Mouse (Mus musculus): ENCODE data around the gene Hsd17b1. TPM values are rescaled to one million over a fixed set of nuclear protein-coding genes. Genes with fewer than 3 reads are reported as not detected.
A peak's percentile ranks its signal among the peaks of the same experiment; 100 is the strongest.

The Hsd17b1 gene
- polyA plus RNA-seq, 2 experiments: 0.23 TPM; not detected in 1

DNA sequence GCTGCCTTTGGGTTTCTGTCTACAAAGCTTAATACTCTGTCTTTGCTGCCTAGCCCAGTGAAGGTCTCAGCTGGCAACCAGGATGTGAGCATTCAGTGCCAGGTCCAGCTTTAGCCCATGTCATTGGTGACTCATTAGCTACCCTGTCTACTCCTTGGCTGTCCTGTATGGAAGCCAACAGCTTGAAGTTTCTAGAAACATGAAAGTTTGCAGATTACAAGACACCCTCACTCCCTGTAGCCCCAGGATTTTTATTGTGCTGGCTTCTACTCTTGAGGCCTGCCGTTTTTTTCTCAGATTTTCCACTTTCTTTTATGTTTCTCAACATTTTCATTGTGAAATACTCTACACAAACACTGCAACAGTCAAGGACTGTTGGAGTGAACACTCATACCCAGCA is 11.7 kb downstream of the Hsd17b1 start:
- H3K9me3 ChIP-seq (ENCODE audit: control insufficient read depth, low read length): no peaks in the 10 kb centered on the region
- 91% methylated on average over 1 of the region's 1 CpGs for whole genome bisulfite sequencing
- H3K27ac ChIP-seq (replicated peaks; ENCODE audit: low read depth, low read length): no peak overlapping the region
- peaks cover 23% of the 10 kb centered on the region for H3K4me1 ChIP-seq (ENCODE audit: control insufficient read depth, insufficient read depth, low read length)
- no peak for TF ChIP-seq POLR2A (IDR thresholded peaks at IDR 0.05; ENCODE audit: borderline replicate concordance, extremely low read depth, insufficient read depth, insufficient read length)
- ATAC-seq (ENCODE audit: low FRiP score, low read depth) (no peak), DNase-seq (ENCODE audit: low spot score) (no peak)
- H3K4me3 ChIP-seq (replicated peaks; ENCODE audit: low read length): no peak overlapping the region
- H3K4me2 ChIP-seq (replicated peaks; ENCODE audit: low read depth, low read length, severe bottlenecking): no peak overlapping the region
- H3K9ac ChIP-seq (ENCODE audit: low read depth, low read length, severe bottlenecking): no peak overlapping the region
- no peaks in the 10 kb centered on the region for H3K27me3 ChIP-seq (ENCODE audit: control insufficient read depth, insufficient read depth, low read length)
- peaks cover 60% of the 10 kb centered on the region for H3K36me3 ChIP-seq (ENCODE audit: control insufficient read depth, insufficient read depth, low read length)

DNA sequence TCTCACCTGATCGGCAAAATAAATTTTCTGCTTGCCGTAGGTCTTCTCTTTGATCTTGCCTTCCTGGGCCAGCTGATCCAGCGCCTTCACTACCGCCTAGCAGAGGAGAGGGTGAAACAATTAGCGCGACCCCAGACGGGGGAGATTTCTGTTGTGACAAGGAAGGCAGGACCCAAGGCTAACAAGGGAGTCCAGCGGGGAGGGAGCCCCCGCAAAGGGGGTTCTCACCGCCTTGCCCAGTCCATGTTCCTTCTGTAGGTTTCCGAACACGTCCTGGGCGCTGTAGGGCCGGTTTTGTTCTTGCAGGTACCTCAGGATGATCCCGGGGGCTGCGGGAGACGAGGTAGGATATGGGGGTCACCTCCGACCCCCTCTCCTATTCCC is 16.7 kb downstream of the Hsd17b1 start:
- Histone ChIP-seq H3K36me3 (ENCODE audit: control insufficient read depth, insufficient read depth, low read length) (peaks cover 72% of the 10 kb centered on the region), H3K9ac (ENCODE audit: low read depth, low read length, severe bottlenecking) (peak overlapping the region; percentile 66), H3K4me2 (replicated peaks; ENCODE audit: low read depth, low read length, severe bottlenecking) (peak overlapping the region; percentile 94), H3K4me1 (ENCODE audit: control insufficient read depth, insufficient read depth, low read length) (peaks cover 6% of the 10 kb centered on the region; the same call in 1 of the 2 replicates), H3K27ac (replicated peaks; ENCODE audit: low read depth, low read length) (no peak overlapping the region), H3K27me3 (ENCODE audit: control insufficient read depth, insufficient read depth, low read length) (no peaks in the 10 kb centered on the region), H3K4me3 (replicated peaks; ENCODE audit: low read length) (peak overlapping the region; percentile 75), H3K9me3 (ENCODE audit: control insufficient read depth, low read length) (no peaks in the 10 kb centered on the region)
- no peak for TF ChIP-seq POLR2A (IDR thresholded peaks at IDR 0.05; ENCODE audit: borderline replicate concordance, extremely low read depth, insufficient read depth, insufficient read length)
- under 1% methylated on average over 15 of the region's 18 CpGs for WGBS
- peak; percentile 23; the same call in 1 of the 2 replicates for ATAC-seq (ENCODE audit: low FRiP score, low read depth)
- no peak for DNase-seq (ENCODE audit: low spot score)

DNA sequence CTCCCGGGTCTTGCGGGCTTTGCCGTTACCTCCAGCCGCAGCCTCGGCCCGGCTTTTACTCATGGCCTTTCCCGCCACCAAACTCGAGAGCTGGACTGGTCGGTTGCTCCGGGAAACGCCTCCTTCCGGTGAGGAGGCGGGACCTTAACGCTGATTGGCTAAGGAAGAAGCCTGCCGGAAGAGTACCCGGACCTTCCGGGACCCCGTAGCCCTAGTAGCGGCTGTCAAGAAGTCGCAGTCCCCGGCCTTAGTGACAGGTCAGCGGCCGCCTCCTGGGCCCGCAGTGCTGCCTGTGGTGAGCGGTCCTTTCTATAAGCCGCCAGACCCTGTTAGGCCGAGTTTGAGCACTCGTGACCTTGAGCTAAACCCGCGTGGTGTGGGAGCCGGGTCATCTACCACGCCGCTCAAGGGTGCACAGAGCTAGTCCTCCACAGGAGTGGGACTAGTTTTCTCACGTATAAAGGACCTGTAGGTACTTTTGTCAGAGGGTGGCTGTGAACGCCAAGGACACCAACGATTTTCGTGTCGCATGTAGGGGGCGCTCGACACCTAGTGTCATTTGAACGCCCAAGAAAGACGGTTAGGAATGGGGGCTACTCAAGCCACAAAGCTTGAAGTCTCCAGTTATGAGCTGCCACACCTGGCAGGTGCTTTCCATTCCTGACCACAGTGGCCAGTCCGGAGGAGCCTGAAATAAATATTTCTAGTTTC is 17.3 kb downstream of the Hsd17b1 start, which contains the start of gene Psmc3ip:
Gene Psmc3ip, minus strand, starts transcription at position 123 of the 711 bp plus-strand sequence.
- no peak within 1 kb of the TSS; the same call in 1 of the 2 replicates for H3K27ac ChIP-seq (replicated peaks; ENCODE audit: low read depth, low read length)
- WGBS: under 1% methylated on average over 43 of the region's 43 CpGs
- ATAC-seq (ENCODE audit: low FRiP score, low read depth) (peak; percentile 97), DNase-seq (ENCODE audit: low spot score) (peak; percentile 97)
- H3K9ac ChIP-seq (ENCODE audit: low read depth, low read length, severe bottlenecking): peak within 1 kb of the TSS; percentile 66
- no peaks in the 10 kb centered on the region for H3K27me3 ChIP-seq (ENCODE audit: control insufficient read depth, insufficient read depth, low read length)
- no peaks in the 10 kb centered on the region for H3K9me3 ChIP-seq (ENCODE audit: control insufficient read depth, low read length)
- TF ChIP-seq POLR2A (IDR thresholded peaks at IDR 0.05; ENCODE audit: borderline replicate concordance, extremely low read depth, insufficient read depth, insufficient read length): peak; percentile 55; the same call in 1 of the 2 replicates
- H3K4me2 ChIP-seq (replicated peaks; ENCODE audit: low read depth, low read length, severe bottlenecking): peak within 1 kb of the TSS; percentile 94
- peaks cover 72% of the 10 kb centered on the region for H3K36me3 ChIP-seq (ENCODE audit: control insufficient read depth, insufficient read depth, low read length)
- H3K4me1 ChIP-seq (ENCODE audit: control insufficient read depth, insufficient read depth, low read length): peaks cover 6% of the 10 kb centered on the region; the same call in 1 of the 2 replicates
- peak within 1 kb of the TSS; percentile 75 for H3K4me3 ChIP-seq (replicated peaks; ENCODE audit: low read length)

DNA sequence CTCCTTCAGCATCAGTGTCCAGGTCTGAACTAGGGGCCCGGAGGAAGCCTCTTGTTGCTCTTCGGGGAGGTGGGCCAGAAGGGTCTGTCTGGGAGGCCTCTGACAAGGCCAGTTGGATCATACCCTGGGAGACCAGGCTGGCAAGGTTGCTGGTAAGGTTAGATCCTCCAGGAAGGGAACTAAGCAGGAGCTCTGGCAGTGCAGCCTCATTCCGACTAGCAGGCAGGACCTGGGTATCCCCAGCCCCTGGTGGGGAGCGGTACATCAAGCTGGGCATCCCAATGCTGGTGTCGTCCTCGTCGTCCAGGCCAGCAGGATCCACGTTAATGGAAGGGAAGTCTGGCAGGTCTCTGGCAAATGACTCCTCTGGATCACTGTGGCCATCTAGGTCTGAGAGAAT is 20.0 kb downstream of the Hsd17b1 start:
- DNase-seq (ENCODE audit: low spot score) (no peak), ATAC-seq (ENCODE audit: low FRiP score, low read depth) (no peak)
- Histone ChIP-seq H3K27ac (replicated peaks; ENCODE audit: low read depth, low read length) (no peak overlapping the region), H3K9ac (ENCODE audit: low read depth, low read length, severe bottlenecking) (no peak overlapping the region), H3K4me2 (replicated peaks; ENCODE audit: low read depth, low read length, severe bottlenecking) (no peak overlapping the region), H3K36me3 (ENCODE audit: control insufficient read depth, insufficient read depth, low read length) (peaks cover 70% of the 10 kb centered on the region), H3K9me3 (ENCODE audit: control insufficient read depth, low read length) (no peaks in the 10 kb centered on the region), H3K4me1 (ENCODE audit: control insufficient read depth, insufficient read depth, low read length) (peaks cover 6% of the 10 kb centered on the region; the same call in 1 of the 2 replicates), H3K27me3 (ENCODE audit: control insufficient read depth, insufficient read depth, low read length) (no peaks in the 10 kb centered on the region), H3K4me3 (replicated peaks; ENCODE audit: low read length) (no peak overlapping the region)
- WGBS: 95% methylated on average over 8 of the region's 8 CpGs
- no peak for TF ChIP-seq POLR2A (IDR thresholded peaks at IDR 0.05; ENCODE audit: borderline replicate concordance, extremely low read depth, insufficient read depth, insufficient read length)

DNA sequence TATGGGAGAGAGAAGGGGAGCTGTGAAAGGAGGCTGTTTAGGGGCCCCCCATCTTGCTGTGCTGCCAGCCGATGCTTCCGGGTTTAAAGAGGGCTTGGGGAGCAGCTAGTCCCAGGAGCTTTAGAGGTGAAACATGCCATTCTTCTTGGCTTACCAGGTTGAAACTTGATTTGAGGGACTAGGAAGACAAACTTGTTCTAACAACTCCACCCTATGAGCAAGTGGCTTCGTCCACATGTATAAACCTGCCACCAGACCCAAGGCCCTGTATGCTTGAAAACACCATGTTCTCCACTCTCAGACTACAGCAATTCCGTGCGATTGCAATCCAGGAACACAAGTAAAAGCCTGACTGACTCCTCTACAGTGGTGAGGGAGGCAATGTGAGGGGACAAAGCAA is 24.8 kb downstream of the Hsd17b1 start:
- H3K9me3 ChIP-seq (ENCODE audit: control insufficient read depth, low read length): no peaks in the 10 kb centered on the region
- 74% methylated on average over 5 of the region's 5 CpGs for WGBS
- no peak for TF ChIP-seq POLR2A (IDR thresholded peaks at IDR 0.05; ENCODE audit: borderline replicate concordance, extremely low read depth, insufficient read depth, insufficient read length)
- DNase-seq (ENCODE audit: low spot score) (peak; percentile 20), ATAC-seq (ENCODE audit: low FRiP score, low read depth) (no peak)
- H3K4me2 ChIP-seq (replicated peaks; ENCODE audit: low read depth, low read length, severe bottlenecking): no peak overlapping the region
- H3K27me3 ChIP-seq (ENCODE audit: control insufficient read depth, insufficient read depth, low read length): no peaks in the 10 kb centered on the region
- H3K36me3 ChIP-seq (ENCODE audit: control insufficient read depth, insufficient read depth, low read length): peaks cover 73% of the 10 kb centered on the region
- H3K9ac ChIP-seq (ENCODE audit: low read depth, low read length, severe bottlenecking): no peak overlapping the region
- H3K27ac ChIP-seq (replicated peaks; ENCODE audit: low read depth, low read length): no peak overlapping the region
- H3K4me1 ChIP-seq (ENCODE audit: control insufficient read depth, insufficient read depth, low read length): no peaks in the 10 kb centered on the region
- H3K4me3 ChIP-seq (replicated peaks; ENCODE audit: low read length): no peak overlapping the region
